Mouse (Mus musculus) forebrain, postnatal 0 days (tissue): ENCODE measurements around the gene Strn. TPM values are rescaled to one million over a fixed set of nuclear protein-coding genes. Genes with fewer than 3 reads are reported as not detected.
A peak's percentile ranks its signal among the peaks of the same experiment; 100 is the strongest.

ENCODE experiments used
- ATAC-seq: fragments of 200-750 bp; cut with Nextera tagmentation; 2 replicates; pipeline ENCODE4 v1.8.0; 2017; ENCODE audit warnings: mild to moderate bottlenecking, moderate library complexity
- DNase-seq: peaks from one replicate; pipeline ENCODE4 v3.0.0-alpha.2; 2015
- H3K27ac ChIP-seq: fragments of 300-500 bp; sonication (generic); 2 replicates; pipeline ENCODE4 v1.5.1; 2014; ENCODE audit warnings: low read depth, mild to moderate bottlenecking, antibody characterized with exemption, low read length, moderate library complexity, mixed read lengths
- H3K27me3 ChIP-seq: fragments of 300-500 bp; sonication (generic); 2 replicates; pipeline ENCODE4 v1.6.1; 2014; ENCODE audit warnings: mild to moderate bottlenecking, low read length, mixed read lengths; ENCODE audit not compliant: insufficient read depth
- H3K36me3 ChIP-seq: fragments of 300-500 bp; sonication (generic); 2 replicates; pipeline ENCODE4 v1.6.1; 2014; ENCODE audit warnings: mild to moderate bottlenecking, moderate library complexity; ENCODE audit not compliant: insufficient read depth
- H3K4me1 ChIP-seq: fragments of 300-500 bp; sonication (generic); 2 replicates; pipeline ENCODE4 v1.6.1; 2014; ENCODE audit warnings: antibody characterized with exemption; ENCODE audit not compliant: insufficient read depth
- H3K4me2 ChIP-seq: fragments of 300-500 bp; sonication (generic); 2 replicates; pipeline ENCODE4 v1.6.1; 2014; ENCODE audit warnings: low read depth, mild to moderate bottlenecking, moderate library complexity
- H3K4me3 ChIP-seq: fragments of 300-500 bp; sonication (generic); 2 replicates; pipeline ENCODE4 v1.5.1; 2014; ENCODE audit warnings: low read depth, low read length, mixed read lengths
- H3K9ac ChIP-seq: fragments of 300-500 bp; sonication (generic); 2 replicates; pipeline ENCODE4 v1.6.1; 2014; ENCODE audit warnings: mild to moderate bottlenecking
- H3K9me3 ChIP-seq: fragments of 300-500 bp; sonication (generic); 2 replicates; pipeline ENCODE4 v1.6.1; 2016; ENCODE audit warnings: low read length
- CTCF ChIP-seq: sonication (generic); IDR thresholded peaks from 2 replicates; pipeline ENCODE4 v1.5.1; 2016; ENCODE audit warnings: antibody characterized with exemption, control low read depth, low read depth
- WGBS: fragments of 180-500 bp; shearing (Covaris S2); extraction: QIAGEN DNeasy Blood & Tissue Kit; methylation state at CpG from one replicate; pipeline ENCODE4 v1.1.7; 2014; 5-methylcytosine and 5-hydroxymethylcytosine counted together
- polyA plus RNA-seq: library from polyadenylated mRNA; unstranded; fragments of >200 nt; fragmentation: Nextera tagmentation; extraction: Ambion mirVana; gene quantifications from 2 replicates; pipeline ENCODE4 v1.2.1, GENCODE M21; 2015
- total RNA-seq: library from RNA; depleted of rRNA; stranded (reverse); fragments of >200 nt; gene quantifications from 2 replicates; pipeline ENCODE4 v1.2.3, GENCODE M21; 2014

Strn gene
- total and polyA plus RNA-seq, 2 experiments from 2014 or later: 4.2 to 23.1 TPM

DNA sequence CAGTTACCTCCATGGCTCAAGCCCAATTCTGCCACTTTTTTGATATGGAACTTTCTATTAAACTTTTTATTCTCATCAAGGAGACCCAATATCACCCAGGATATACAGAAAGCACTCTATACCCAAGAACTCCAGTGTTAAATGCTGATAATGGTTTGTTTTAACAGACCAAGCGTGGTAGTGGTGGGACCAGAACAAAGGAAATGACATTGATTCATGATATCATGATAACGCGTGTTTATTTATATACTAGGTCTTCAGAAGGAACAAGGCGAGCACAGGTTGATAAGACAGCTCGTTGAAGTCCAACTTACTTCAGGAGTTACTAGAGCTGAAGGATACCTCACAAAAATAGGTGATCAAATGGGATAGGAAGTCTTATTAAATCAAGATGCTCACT is 52.0 kb downstream of the Strn start:
- DNase-seq: no peak
- WGBS: 94% methylated on average over 5 of the region's 5 CpGs
- Histone ChIP-seq H3K4me1 (no peaks in the 10 kb centered on the region), H3K36me3 (peaks cover 9% of the 10 kb centered on the region), H3K27me3 (no peaks in the 10 kb centered on the region), H3K27ac (no peak overlapping the region), H3K9me3 (no peaks in the 10 kb centered on the region), H3K4me2 (no peak overlapping the region), H3K9ac (no peak overlapping the region), H3K4me3 (no peak overlapping the region)
- TF ChIP-seq CTCF: no peak
- no peak for ATAC-seq

DNA sequence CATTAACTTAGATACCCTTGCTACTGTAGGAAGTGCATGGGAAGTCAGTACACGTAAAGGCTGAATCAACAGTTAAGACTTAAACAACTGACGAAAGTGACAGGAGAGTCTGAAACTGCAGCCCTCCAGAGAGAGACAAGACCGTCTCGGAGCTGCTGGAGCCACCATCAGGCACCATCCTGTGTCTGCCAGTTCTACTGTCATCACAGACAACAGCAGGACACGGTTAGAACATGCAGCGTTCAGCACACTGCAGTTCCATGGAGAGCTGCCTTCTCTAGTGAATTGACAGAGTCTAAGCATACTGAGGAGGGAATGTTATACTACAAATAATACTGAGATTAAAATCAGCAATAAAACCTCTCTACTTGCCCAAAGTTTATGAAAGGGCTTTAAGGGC is 54.6 kb downstream of the Strn start:
- Histone ChIP-seq H3K36me3 (peaks cover 8% of the 10 kb centered on the region; the same call in 1 of the 2 replicates), H3K4me2 (no peak overlapping the region), H3K4me3 (no peak overlapping the region), H3K27ac (no peak overlapping the region), H3K9me3 (no peaks in the 10 kb centered on the region), H3K9ac (no peak overlapping the region), H3K4me1 (no peaks in the 10 kb centered on the region), H3K27me3 (no peaks in the 10 kb centered on the region)
- no peak for TF ChIP-seq CTCF
- WGBS: 80% methylated on average over 6 of the region's 6 CpGs
- no peak for ATAC-seq
- DNase-seq: no peak

DNA sequence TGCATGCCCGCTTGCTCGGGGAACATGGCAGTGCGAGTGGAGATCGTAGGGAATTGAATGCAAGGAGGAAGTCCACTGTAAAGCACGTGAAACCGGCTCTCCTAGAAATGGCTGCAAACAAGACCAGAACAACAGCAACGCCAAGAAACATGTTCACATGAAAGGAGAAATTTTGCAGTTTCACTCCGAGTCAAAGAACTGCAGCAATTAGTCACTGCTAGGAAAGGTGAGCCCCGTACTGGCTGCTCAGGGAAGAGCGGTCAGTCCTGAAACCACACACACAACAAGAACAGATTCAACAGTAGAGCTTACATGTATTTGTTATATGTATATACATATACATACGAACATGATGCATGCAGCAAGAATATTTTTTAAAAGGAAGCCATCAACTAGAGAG is 57.5 kb downstream of the Strn start:
- DNase-seq (no peak), ATAC-seq (no peak)
- Histone ChIP-seq H3K4me1 (no peaks in the 10 kb centered on the region), H3K9ac (no peak overlapping the region), H3K4me3 (no peak overlapping the region), H3K9me3 (no peaks in the 10 kb centered on the region), H3K4me2 (no peak overlapping the region), H3K27me3 (no peaks in the 10 kb centered on the region), H3K27ac (no peak overlapping the region), H3K36me3 (peaks cover 15% of the 10 kb centered on the region)
- no peak for TF ChIP-seq CTCF
- WGBS: 93% methylated on average over 11 of the region's 11 CpGs

DNA sequence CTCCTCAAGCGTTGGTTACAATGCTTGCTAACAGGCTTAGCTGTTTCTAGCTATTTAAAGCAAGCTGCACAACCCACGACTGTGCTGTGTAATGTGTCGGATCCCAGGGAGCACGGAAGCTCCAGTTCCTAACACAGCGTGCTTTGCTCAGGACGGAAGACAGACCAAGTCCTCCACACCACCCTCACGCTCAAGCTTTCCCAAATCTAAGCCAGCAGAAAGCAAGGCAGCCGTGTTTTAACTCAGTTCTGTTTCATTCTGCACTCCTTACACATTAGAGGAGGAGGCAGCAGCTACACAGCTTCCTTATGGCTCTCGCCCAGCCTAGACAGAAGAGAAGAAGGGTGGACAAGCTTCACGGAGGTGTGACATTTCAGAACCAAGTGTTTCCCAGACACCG is 60.2 kb downstream of the Strn start:
- TF ChIP-seq CTCF: no peak
- Histone ChIP-seq H3K9ac (no peak overlapping the region), H3K4me1 (no peaks in the 10 kb centered on the region), H3K27ac (no peak overlapping the region), H3K4me2 (no peak overlapping the region), H3K9me3 (no peaks in the 10 kb centered on the region), H3K27me3 (no peaks in the 10 kb centered on the region), H3K36me3 (peaks cover 16% of the 10 kb centered on the region; the same call in 1 of the 2 replicates), H3K4me3 (no peak overlapping the region)
- ATAC-seq (no peak), DNase-seq (no peak)
- 89% methylated on average over 11 of the region's 11 CpGs for whole genome bisulfite sequencing

DNA sequence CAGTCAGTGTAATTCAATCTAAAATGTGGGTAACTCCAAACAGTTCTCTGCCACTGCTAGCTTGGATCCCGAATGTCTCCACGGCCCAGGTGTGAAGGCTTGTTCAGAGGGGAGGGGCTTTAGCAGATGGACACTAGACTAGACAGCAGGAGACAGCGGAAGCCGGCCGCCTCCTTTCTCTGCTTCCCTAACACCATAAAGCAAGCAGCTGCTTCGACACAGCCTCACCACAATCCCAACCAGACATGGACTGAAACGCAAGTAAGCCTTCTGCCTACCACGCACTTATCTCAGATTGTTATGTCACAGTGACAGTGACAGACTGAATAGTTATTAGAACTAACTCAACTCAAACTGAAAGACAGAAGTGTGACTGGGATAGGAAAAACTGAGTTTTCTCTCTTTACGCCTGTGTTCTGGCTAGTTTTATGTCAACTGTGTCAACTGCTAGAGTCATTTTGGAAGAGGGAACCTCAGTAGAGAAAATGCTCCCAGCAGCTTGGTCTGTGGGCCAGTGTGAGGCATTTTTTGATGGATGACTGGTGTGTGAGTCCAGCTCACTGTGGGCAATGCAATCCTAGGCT is 71.9 kb downstream of the Strn start:
- no peak for TF ChIP-seq CTCF
- WGBS: 85% methylated on average over 9 of the region's 9 CpGs
- DNase-seq (no peak), ATAC-seq (no peak)
- no peak overlapping the region for H3K9ac ChIP-seq
- no peaks in the 10 kb centered on the region for H3K4me1 ChIP-seq
- peaks cover 63% of the 10 kb centered on the region for H3K36me3 ChIP-seq
- H3K4me3 ChIP-seq: no peak overlapping the region
- H3K27me3 ChIP-seq: no peaks in the 10 kb centered on the region
- no peak overlapping the region for H3K27ac ChIP-seq
- H3K4me2 ChIP-seq: no peak overlapping the region
- no peaks in the 10 kb centered on the region for H3K9me3 ChIP-seq

DNA sequence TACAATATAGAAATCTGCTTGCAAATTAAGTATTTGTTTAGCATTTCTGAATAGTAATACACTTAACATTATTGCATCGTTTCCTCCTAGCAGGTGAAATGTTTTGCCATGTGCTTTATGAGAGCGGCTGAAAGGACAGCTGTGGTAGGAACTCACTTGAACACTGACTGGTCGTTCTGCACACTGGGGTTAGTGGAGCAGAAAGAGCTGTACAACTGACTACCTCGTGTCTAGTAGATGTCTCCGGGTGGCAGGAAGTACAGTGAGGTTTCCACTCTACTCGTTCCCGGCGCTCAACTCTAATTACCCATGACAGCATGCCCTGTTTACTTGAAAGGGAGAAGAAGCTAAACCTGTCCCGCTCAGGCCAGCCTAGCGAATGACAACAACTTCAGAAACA is 82.2 kb downstream of the Strn start:
- DNase-seq: no peak
- ATAC-seq: no peak
- Histone ChIP-seq H3K4me3 (no peak overlapping the region), H3K27ac (no peak overlapping the region), H3K27me3 (no peaks in the 10 kb centered on the region), H3K4me1 (no peaks in the 10 kb centered on the region), H3K9ac (no peak overlapping the region), H3K4me2 (no peak overlapping the region), H3K9me3 (no peaks in the 10 kb centered on the region), H3K36me3 (peaks cover 44% of the 10 kb centered on the region)
- no peak for TF ChIP-seq CTCF
- 70% methylated on average over 10 of the region's 10 CpGs for WGBS

DNA sequence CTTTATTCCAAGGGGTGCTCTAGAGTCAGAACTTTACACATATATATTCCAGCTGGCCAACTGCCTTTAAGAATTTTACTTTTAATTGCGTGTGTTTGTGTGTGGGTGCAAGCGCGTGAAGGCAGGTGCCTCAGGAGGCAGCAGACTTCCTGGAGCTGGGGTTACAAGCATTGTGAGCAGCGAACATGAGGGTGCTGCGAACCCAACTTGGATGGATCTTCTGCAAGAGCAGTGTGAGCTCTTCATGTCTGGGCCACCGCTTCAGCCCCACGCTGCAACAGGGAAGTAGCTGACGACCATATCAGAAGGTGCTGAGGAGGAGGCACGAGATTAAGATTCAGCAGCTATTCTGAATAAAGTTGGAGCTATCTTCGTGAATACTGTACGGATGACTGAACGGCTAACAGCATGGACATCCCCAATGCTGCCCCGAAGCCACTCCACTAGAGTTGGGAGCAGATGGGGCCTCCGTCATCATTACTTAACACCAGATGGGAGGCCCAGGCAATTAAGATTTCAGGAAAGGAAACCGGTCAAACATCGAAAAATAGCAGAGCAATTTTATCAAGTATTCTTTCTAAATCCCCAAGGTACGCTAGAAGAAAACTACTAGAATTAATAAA is 93.0 kb downstream of the Strn start:
- no peaks in the 10 kb centered on the region for H3K9me3 ChIP-seq
- DNase-seq: peak; percentile 12
- no peak overlapping the region for H3K4me3 ChIP-seq
- no peak overlapping the region for H3K4me2 ChIP-seq
- H3K27ac ChIP-seq: no peak overlapping the region
- TF ChIP-seq CTCF: no peak
- no peaks in the 10 kb centered on the region for H3K27me3 ChIP-seq
- no peaks in the 10 kb centered on the region for H3K36me3 ChIP-seq
- peak; percentile 61 for ATAC-seq
- no peaks in the 10 kb centered on the region for H3K4me1 ChIP-seq
- WGBS: 66% methylated on average over 17 of the region's 17 CpGs
- no peak overlapping the region for H3K9ac ChIP-seq
